Comparison of ENCODE assay signal across 21 mouse cellular contexts in genomic region chr10:8181596-8182185, GRCm38 (mm10).
DNase-seq lines count a peak whose midpoint lies in the region; ATAC-seq and TF ChIP-seq lines count a peak whose summit lies in the region.
"Had no signal": no experiment of that assay in that cellular context is flagged by ENCODE, and none has a peak within 500 bp of the region (broad histone marks: within the 10 kb centered on the region; RNA-seq: fewer than 3 reads in every experiment).

No protein-coding gene starts in this region.

- peak; percentile 26 for DNase-seq in embryonic facial prominence, embryonic 14.5 days (ENCODE audit: low spot score)
- no peak for DNase-seq in embryonic facial prominence, embryonic 10.5 days (ENCODE audit: low spot score)
- peak; percentile 20 for DNase-seq in liver
- DNase-seq in liver, postnatal 0 days: no peak
- DNase-seq in CD8-positive naive resting alpha-beta T cell, adult 2 months (ENCODE audit: low read depth in 2 of 2, low spot score in 2 of 2): peak; percentile 8 to 34
- DNase-seq in gastrocnemius, adult 18-20 months (ENCODE audit: low spot score): no peak
- DNase-seq in adipocyte (ENCODE audit: low spot score): no peak
- DNase-seq: adrenal gland, adult 8-10 months; cerebellum, adult 18-20 months; heart, adult 11 months; kidney, adult 8-10 months; layer of hippocampus, adult 9-11 months; lung, postnatal 4 days; right cerebral cortex, adult 18-20 months had no signal

- H3K27me3 ChIP-seq in embryonic facial prominence, embryonic 14.5 days (replicated peaks; ENCODE audit: control insufficient read depth, insufficient read depth, low read length): no peaks in the 10 kb centered on the region
- no peaks in the 10 kb centered on the region for H3K27me3 ChIP-seq in embryonic facial prominence, embryonic 10.5 days (replicated peaks; ENCODE audit: low read depth, poor library complexity, severe bottlenecking)
- H3K27me3 ChIP-seq in liver, postnatal 0 days (ENCODE audit: insufficient read depth, low read length): no peaks in the 10 kb centered on the region
- no peaks in the 10 kb centered on the region for H3K27me3 ChIP-seq in intestine, embryonic 16.5 days (replicated peaks; ENCODE audit: control insufficient read depth, insufficient read depth, low read length)
- H3K27me3 ChIP-seq: forebrain, embryonic 12.5 days; heart, embryonic 15.5 days; hindbrain, embryonic 12.5 days had no signal

- no peak overlapping the region for H3K27ac ChIP-seq in embryonic facial prominence, embryonic 14.5 days (replicated peaks; ENCODE audit: low read depth, low read length)
- no peak overlapping the region for H3K27ac ChIP-seq in embryonic facial prominence, embryonic 10.5 days (replicated peaks)
- no peak overlapping the region for H3K27ac ChIP-seq in liver, postnatal 0 days (ENCODE audit: low read depth)
- H3K27ac ChIP-seq in intestine, embryonic 16.5 days (ENCODE audit: low read length): no peak overlapping the region
- H3K27ac ChIP-seq: forebrain, embryonic 12.5 days; heart, embryonic 15.5 days; hindbrain, embryonic 12.5 days; liver, embryonic 14.5 days; midbrain, embryonic 12.5 days had no signal

- 63% methylated on average over 4 of the region's 4 CpGs for WGBS in embryonic facial prominence, embryonic 14.5 days
- 89% methylated on average over 4 of the region's 4 CpGs for WGBS in embryonic facial prominence, embryonic 10.5 days
- WGBS in liver, postnatal 0 days (ENCODE audit: insufficient replicate concordance): 67% methylated on average over 4 of the region's 4 CpGs
- 68% methylated on average over 4 of the region's 4 CpGs for WGBS in intestine, embryonic 16.5 days

- TF ChIP-seq EP300 in liver, postnatal 0 days (IDR thresholded peaks at IDR 0.05; ENCODE audit: low read depth): no peak

- H3K4me2 ChIP-seq in embryonic facial prominence, embryonic 14.5 days (ENCODE audit: low read depth, low read length): no peak overlapping the region
- no peak overlapping the region for H3K4me2 ChIP-seq in liver, postnatal 0 days (ENCODE audit: low read depth, low read length)
- H3K4me2 ChIP-seq in intestine, embryonic 16.5 days (ENCODE audit: low read depth, low read length): no peak overlapping the region
- H3K4me2 ChIP-seq: forebrain, embryonic 12.5 days; heart, embryonic 15.5 days; hindbrain, embryonic 12.5 days; midbrain, embryonic 12.5 days had no signal

- H3K9ac ChIP-seq in embryonic facial prominence, embryonic 14.5 days (ENCODE audit: low read depth, low read length): no peak overlapping the region
- no peak overlapping the region for H3K9ac ChIP-seq in liver, postnatal 0 days (replicated peaks)
- H3K9ac ChIP-seq in intestine, embryonic 16.5 days (ENCODE audit: low read depth, low read length): no peak overlapping the region
- H3K9ac ChIP-seq: forebrain, embryonic 12.5 days; heart, embryonic 15.5 days; hindbrain, embryonic 12.5 days; liver, embryonic 14.5 days; midbrain, embryonic 12.5 days had no signal

- H3K36me3 ChIP-seq in embryonic facial prominence, embryonic 14.5 days (ENCODE audit: control insufficient read depth, insufficient read depth, low read length): no peaks in the 10 kb centered on the region
- no peaks in the 10 kb centered on the region for H3K36me3 ChIP-seq in embryonic facial prominence, embryonic 10.5 days (replicated peaks)
- no peaks in the 10 kb centered on the region for H3K36me3 ChIP-seq in liver, postnatal 0 days (replicated peaks; ENCODE audit: insufficient read depth, low read length)
- no peaks in the 10 kb centered on the region for H3K36me3 ChIP-seq in intestine, embryonic 16.5 days (ENCODE audit: control insufficient read depth, insufficient read depth, low read length)
- H3K36me3 ChIP-seq: forebrain, embryonic 12.5 days; heart, embryonic 15.5 days; hindbrain, embryonic 12.5 days; midbrain, embryonic 12.5 days had no signal

- TF ChIP-seq CTCF in liver, postnatal 0 days (IDR thresholded peaks at IDR 0.05; ENCODE audit: low read depth): no peak

- no peak overlapping the region for H3K4me3 ChIP-seq in embryonic facial prominence, embryonic 14.5 days (ENCODE audit: low read depth, low read length)
- no peak overlapping the region for H3K4me3 ChIP-seq in embryonic facial prominence, embryonic 10.5 days
- no peak overlapping the region for H3K4me3 ChIP-seq in liver, postnatal 0 days (ENCODE audit: low read depth, low read length)
- H3K4me3 ChIP-seq in intestine, embryonic 16.5 days (ENCODE audit: low read length): no peak overlapping the region
- H3K4me3 ChIP-seq: forebrain, embryonic 12.5 days; heart, embryonic 15.5 days; hindbrain, embryonic 12.5 days; midbrain, embryonic 12.5 days; myocyte had no signal

- peaks cover 10% of the 10 kb centered on the region for H3K4me1 ChIP-seq in embryonic facial prominence, embryonic 14.5 days (ENCODE audit: control insufficient read depth, insufficient read depth, low read length)
- H3K4me1 ChIP-seq in embryonic facial prominence, embryonic 10.5 days: peaks cover 22% of the 10 kb centered on the region
- H3K4me1 ChIP-seq in liver, postnatal 0 days (ENCODE audit: insufficient read depth): no peaks in the 10 kb centered on the region; the same call in none of the 2 replicates
- 0 out of 2 replicates have a peak, but pooled peaks cover 3% of the 10 kb centered on the region for H3K4me1 ChIP-seq in intestine, embryonic 16.5 days (ENCODE audit: control insufficient read depth, insufficient read depth, low read length)

- H3K9me3 ChIP-seq in embryonic facial prominence, embryonic 14.5 days (ENCODE audit: control insufficient read depth, low read length): no peaks in the 10 kb centered on the region
- H3K9me3 ChIP-seq in embryonic facial prominence, embryonic 10.5 days: no peaks in the 10 kb centered on the region
- no peaks in the 10 kb centered on the region for H3K9me3 ChIP-seq in liver, postnatal 0 days (ENCODE audit: low read length)
- no peaks in the 10 kb centered on the region for H3K9me3 ChIP-seq in intestine, embryonic 16.5 days (ENCODE audit: control insufficient read depth, low read length)
- H3K9me3 ChIP-seq: forebrain, embryonic 12.5 days; heart, embryonic 15.5 days; hindbrain, embryonic 12.5 days; midbrain, embryonic 12.5 days had no signal

- no peak for ATAC-seq in embryonic facial prominence, embryonic 14.5 days (ENCODE audit: low read depth)
- no peak for ATAC-seq in liver, postnatal 0 days
- peak; percentile 38; the same call in 1 of the 2 replicates for ATAC-seq in intestine, embryonic 16.5 days

Comparison
In these comparisons a context has a peak if more than half of its experiments do, and no peak if none do; other contexts are left out.
1. DNase-seq: peak in embryonic facial prominence, embryonic 14.5 days (single experiment), liver (single experiment) and CD8-positive naive resting alpha-beta T cell, adult 2 months (2 of 2); none in embryonic facial prominence, embryonic 10.5 days (single experiment), liver, postnatal 0 days (single experiment), gastrocnemius, adult 18-20 months (single experiment) and adipocyte (single experiment).